In the genomic region with DNA sequence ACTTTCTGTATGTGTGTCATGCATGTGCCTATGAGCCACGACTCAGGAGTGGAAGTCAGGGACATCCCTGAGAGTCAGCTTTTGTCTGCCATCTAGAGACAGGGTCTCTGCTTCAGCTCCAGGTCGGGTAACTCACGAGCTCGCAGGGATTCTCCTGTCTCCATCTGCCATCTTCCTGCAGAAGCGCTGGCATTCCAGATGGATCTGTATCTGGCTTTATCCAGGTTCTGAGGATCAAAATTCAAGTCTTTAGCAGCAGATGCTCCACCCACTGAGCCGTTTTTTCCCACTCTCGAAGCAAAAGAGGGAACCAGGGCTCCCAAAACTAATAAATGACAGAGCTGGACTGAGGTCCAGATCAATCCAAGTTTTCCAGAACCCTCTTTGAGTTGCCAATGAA, we compare ENCODE assay signal across 22 mouse cellular contexts.
A peak's percentile ranks its signal among the peaks of the same experiment; 100 is the strongest.
DNase-seq lines count a peak whose midpoint lies in the region; ATAC-seq lines count a peak whose summit lies in the region.
"Had no signal": no experiment of that assay in that cellular context is flagged by ENCODE, and none has a peak within 500 bp of the region (broad histone marks: within the 10 kb centered on the region; RNA-seq: fewer than 3 reads in every experiment).

No protein-coding gene starts in this region.

- 53% methylated on average over 7 of the region's 7 CpGs for WGBS in embryonic facial prominence, embryonic 14.5 days
- 68% methylated on average over 7 of the region's 7 CpGs for WGBS in hindbrain, embryonic 11.5 days
- 72% methylated on average over 7 of the region's 7 CpGs for WGBS in midbrain, embryonic 13.5 days

- no peaks in the 10 kb centered on the region for H3K9me3 ChIP-seq in embryonic facial prominence, embryonic 14.5 days (ENCODE audit: control insufficient read depth, low read length)
- no peaks in the 10 kb centered on the region for H3K9me3 ChIP-seq in hindbrain, embryonic 11.5 days (ENCODE audit: control insufficient read depth, low read length)
- no peaks in the 10 kb centered on the region for H3K9me3 ChIP-seq in midbrain, embryonic 13.5 days
- H3K9me3 ChIP-seq: kidney, embryonic 15.5 days; neural tube, embryonic 12.5 days had no signal

- no peak overlapping the region; the same call in 1 of the 2 replicates for H3K9ac ChIP-seq in embryonic facial prominence, embryonic 14.5 days (ENCODE audit: low read depth, low read length)
- no peak overlapping the region for H3K9ac ChIP-seq in hindbrain, embryonic 11.5 days (ENCODE audit: low read depth, low read length)
- no peak overlapping the region for H3K9ac ChIP-seq in midbrain, embryonic 13.5 days (replicated peaks)
- H3K9ac ChIP-seq: kidney, embryonic 15.5 days; neural tube, embryonic 12.5 days had no signal

- no peaks in the 10 kb centered on the region for H3K36me3 ChIP-seq in embryonic facial prominence, embryonic 14.5 days (ENCODE audit: control insufficient read depth, insufficient read depth, low read length)
- no peaks in the 10 kb centered on the region for H3K36me3 ChIP-seq in hindbrain, embryonic 11.5 days (ENCODE audit: control insufficient read depth, insufficient read depth, low read length)
- H3K36me3 ChIP-seq in midbrain, embryonic 13.5 days: no peaks in the 10 kb centered on the region
- H3K36me3 ChIP-seq: G1E; kidney, embryonic 15.5 days; neural tube, embryonic 12.5 days had no signal

- no peak for ATAC-seq in embryonic facial prominence, embryonic 14.5 days (ENCODE audit: low read depth)
- ATAC-seq in hindbrain, embryonic 11.5 days (ENCODE audit: low FRiP score): no peak
- ATAC-seq in midbrain, embryonic 13.5 days: no peak
- ATAC-seq: inflammation-experienced regulatory T-cells, adult 6 months had no signal

- H3K4me1 ChIP-seq in embryonic facial prominence, embryonic 14.5 days (ENCODE audit: control insufficient read depth, insufficient read depth, low read length): peaks cover 27% of the 10 kb centered on the region
- H3K4me1 ChIP-seq in hindbrain, embryonic 11.5 days (replicated peaks; ENCODE audit: control insufficient read depth, insufficient read depth, low read length): peaks cover 6% of the 10 kb centered on the region
- H3K4me1 ChIP-seq in midbrain, embryonic 13.5 days (replicated peaks): peaks cover 41% of the 10 kb centered on the region

- no peak overlapping the region for H3K4me3 ChIP-seq in embryonic facial prominence, embryonic 14.5 days (ENCODE audit: low read depth, low read length)
- no peak overlapping the region for H3K4me3 ChIP-seq in hindbrain, embryonic 11.5 days (ENCODE audit: low read depth, low read length)
- no peak overlapping the region for H3K4me3 ChIP-seq in midbrain, embryonic 13.5 days (replicated peaks)
- H3K4me3 ChIP-seq: heart, adult 2 months; kidney, embryonic 15.5 days; layer of hippocampus, adult 2 months; left cerebral cortex, adult 2 months; neural tube, embryonic 12.5 days had no signal

- peak; percentile 41 for DNase-seq in heart, adult 11 months
- DNase-seq in heart, postnatal 10 days: no peak
- peak; percentile 5 for DNase-seq in embryonic facial prominence, embryonic 14.5 days (ENCODE audit: low spot score)
- DNase-seq in hindbrain, embryonic 11.5 days (ENCODE audit: low spot score): peak; percentile 11
- DNase-seq in heart, adult 18-20 months: no peak
- DNase-seq in yolk sac, embryonic 10.5 days (ENCODE audit: low spot score): no peak
- no peak for DNase-seq in thymus, postnatal 4 days
- DNase-seq: adrenal gland, postnatal 25 days; cerebellum, adult 9-10 months; embryo, embryonic 11 days; liver; lung, adult 2 months; thymus, postnatal 25 days had no signal

- H3K27me3 ChIP-seq in embryonic facial prominence, embryonic 14.5 days (replicated peaks; ENCODE audit: control insufficient read depth, insufficient read depth, low read length): no peaks in the 10 kb centered on the region
- H3K27me3 ChIP-seq in hindbrain, embryonic 11.5 days (ENCODE audit: control insufficient read depth, insufficient read depth, low read length): no peaks in the 10 kb centered on the region
- no peaks in the 10 kb centered on the region for H3K27me3 ChIP-seq in midbrain, embryonic 13.5 days
- H3K27me3 ChIP-seq: neural tube, embryonic 12.5 days had no signal

- H3K4me2 ChIP-seq in embryonic facial prominence, embryonic 14.5 days (ENCODE audit: low read depth, low read length): no peak overlapping the region
- H3K4me2 ChIP-seq in hindbrain, embryonic 11.5 days (replicated peaks; ENCODE audit: low read depth, low read length): no peak overlapping the region
- no peak overlapping the region for H3K4me2 ChIP-seq in midbrain, embryonic 13.5 days (replicated peaks)

- H3K27ac ChIP-seq in embryonic facial prominence, embryonic 14.5 days (replicated peaks; ENCODE audit: low read depth, low read length): 0 out of 2 replicates have a peak overlapping the region, but pooled peaks have one; percentile 39
- H3K27ac ChIP-seq in hindbrain, embryonic 11.5 days (ENCODE audit: low read depth, low read length): peak overlapping the region; percentile 85
- H3K27ac ChIP-seq in midbrain, embryonic 13.5 days: peak overlapping the region; percentile 73
- H3K27ac ChIP-seq: heart, adult 2 months; kidney, embryonic 15.5 days; layer of hippocampus, adult 2 months; left cerebral cortex, adult 2 months; stomach, postnatal 0 days had no signal

- intact Hi-C loops in heart, postnatal 10 days (cut with DNase I): no loop called here

Comparison
In these comparisons a context has a peak if more than half of its experiments do, and no peak if none do; other contexts are left out.
1. DNase-seq: peak in heart, adult 11 months (single experiment), embryonic facial prominence, embryonic 14.5 days (single experiment) and hindbrain, embryonic 11.5 days (single experiment); none in heart, postnatal 10 days (0 of 2), heart, adult 18-20 months (0 of 2), yolk sac, embryonic 10.5 days (single experiment) and thymus, postnatal 4 days (single experiment).
2. Peak in every context shown above with its lines, with median percentiles within 50 percentile points of each other: H3K27ac ChIP-seq.